Mouse (Mus musculus) bone marrow macrophage, adult 2 months (primary cell): ENCODE measurements around the gene Aadac.

Source experiments
- CTCF ChIP-seq: IDR thresholded peaks from 2 replicates; pipeline ENCODE4 v1.5.1; 2012; ENCODE audit warnings: low read depth, mild to moderate bottlenecking, low read length, moderate library complexity
- POLR2A ChIP-seq: IDR thresholded peaks from 2 replicates; pipeline ENCODE4 v1.6.1; 2012; ENCODE audit warnings: mild to moderate bottlenecking, low read depth, low read length, borderline replicate concordance

- TF ChIP-seq CTCF (no peak), POLR2A (no peak)
These were observed 53.4 kb downstream of the Aadac start for GRCm38 (mm10) chr3:60078883-60079415.
